Mouse (Mus musculus) thymus, postnatal 25 days (tissue): ENCODE measurements around the gene Ankrd34c.

Source experiments
- DNase-seq: peaks from one replicate; pipeline ENCODE4 v3.0.0; 2022

Ankrd34c gene

GRCm38 (mm10) chr9:89738295-89738694 is at the start of gene Ankrd34c:
Gene Ankrd34c, minus strand, starts transcription at chr9:89738475.
- DNase-seq, result no peak

GRCm38 (mm10) chr9:89787532-89787931 is 49.3 kb upstream of the Ankrd34c start:
- no peak for DNase-seq

- DNase-seq, result no peak
These were observed 43.2 kb upstream of the Ankrd34c start for GRCm38 (mm10) chr9:89781395-89781927.

- no peak for DNase-seq
These were observed 41.0 kb upstream of the Ankrd34c start for GRCm38 (mm10) chr9:89779237-89779636.

GRCm38 (mm10) chr9:89771153-89771552 is 32.9 kb upstream of the Ankrd34c start:
- DNase-seq, result no peak

GRCm38 (mm10) chr9:89762017-89762416 is 23.7 kb upstream of the Ankrd34c start:
- DNase-seq, result no peak

- no peak for DNase-seq
These were observed 20.3 kb upstream of the Ankrd34c start for GRCm38 (mm10) chr9:89758569-89758968.

- no peak for DNase-seq
These were observed 19.9 kb upstream of the Ankrd34c start for GRCm38 (mm10) chr9:89758139-89758538.

GRCm38 (mm10) chr9:89757571-89757970 is 19.3 kb upstream of the Ankrd34c start:
- no peak for DNase-seq

- no peak for DNase-seq
These were observed 1.8 kb upstream of the Ankrd34c start for GRCm38 (mm10) chr9:89740041-89740440.

GRCm38 (mm10) chr9:89737888-89738287 is 387 bp downstream of the Ankrd34c start:
- DNase-seq, result no peak

GRCm38 (mm10) chr9:89736932-89737705 is 1.2 kb downstream of the Ankrd34c start:
- DNase-seq, result peak; percentile 2

- DNase-seq, result peak; percentile 19
These were observed 31.4 kb downstream of the Ankrd34c start for GRCm38 (mm10) chr9:89706906-89707305.

GRCm38 (mm10) chr9:89705197-89705533 is 33.1 kb downstream of the Ankrd34c start:
- DNase-seq, result no peak

GRCm38 (mm10) chr9:89704265-89705196 is 33.7 kb downstream of the Ankrd34c start, which contains the start of gene Tmed3:
Gene Tmed3, minus strand, starts transcription at chr9:89705068.
- peak; percentile 93 for DNase-seq

- no peak for DNase-seq
These were observed 37.3 kb downstream of the Ankrd34c start for GRCm38 (mm10) chr9:89700910-89701457.

GRCm38 (mm10) chr9:89695143-89695542 is 43.1 kb downstream of the Ankrd34c start:
- DNase-seq, result no peak

GRCm38 (mm10) chr9:89693670-89694069 is 44.6 kb downstream of the Ankrd34c start:
- no peak for DNase-seq

GRCm38 (mm10) chr9:89689179-89689578 is 49.1 kb downstream of the Ankrd34c start:
- no peak for DNase-seq

- DNase-seq, result no peak
These were observed 50.6 kb downstream of the Ankrd34c start for GRCm38 (mm10) chr9:89687503-89688226.

GRCm38 (mm10) chr9:89686262-89686661 is 52.0 kb downstream of the Ankrd34c start:
- DNase-seq, result no peak

- DNase-seq, result no peak
These were observed 59.3 kb downstream of the Ankrd34c start for GRCm38 (mm10) chr9:89678974-89679373.
